Mouse (Mus musculus) mammary gland, adult 2 months (tissue): ENCODE data around the gene Unk. TPM values are rescaled to one million over a fixed set of nuclear protein-coding genes. Genes with fewer than 3 reads are reported as not detected.

Experiments used
- polyA plus RNA-seq: library from polyadenylated mRNA; depleted of rRNA; stranded (reverse); fragments of >200 nt; gene quantifications from 2 replicates; pipeline ENCODE4 v1.2.3, GENCODE M21; 2012; ENCODE audit warnings: low replicate concordance; rRNA removed

Gene Unk
- polyA plus RNA-seq: 37.4 and 48.0 TPM in 2 replicates

GRCm38 (mm10) chr11:116030088-116030897, at the start of gene Unk:
Gene Unk, plus strand, starts transcription at chr11:116030322.

GRCm38 (mm10) chr11:116012262-116012947, 17.7 kb upstream of the Unk start, which contains the start of gene Galk1:
Gene Galk1, minus strand, starts transcription at chr11:116012719.

GRCm38 (mm10) chr11:116027756-116028155, 2.4 kb upstream of the Unk start, which contains the start of gene H3f3b:
Gene H3f3b, minus strand, starts transcription at chr11:116027962.

GRCm38 (mm10) chr11:116077446-116078204, 47.5 kb downstream of the Unk start, which contains the start of gene Unc13d:
Gene Unc13d, minus strand, starts transcription at chr11:116077961.

GRCm38 (mm10) chr11:116086258-116087193, 56.4 kb downstream of the Unk start, which contains the start of gene Wbp2:
Gene Wbp2, minus strand, starts transcription at chr11:116086995.

Other genes with a start within 250 kb of the Unk start
- 34.2 and 44.3 TPM in 2 replicates for gene Caskin2, start 216.7 kb upstream of the Unk start, polyA plus RNA-seq
- gene Tsen54, start 215.6 kb upstream of the Unk start, polyA plus RNA-seq: 20.2 and 34.5 TPM in 2 replicates
- gene Llgl2, start 206.3 kb upstream of the Unk start, polyA plus RNA-seq: 24.4 and 36.6 TPM in 2 replicates
- gene Myo15b, start 171.9 kb upstream of the Unk start, polyA plus RNA-seq: 0.14 and 0.32 TPM in 2 replicates
- 3.0 and 3.3 TPM in 2 replicates for gene Smim5, start 130.4 kb upstream of the Unk start, polyA plus RNA-seq
- not detected in 2 replicates for gene Smim6, start 118.3 kb upstream of the Unk start, polyA plus RNA-seq
- gene Sap30bp, start 97.0 kb upstream of the Unk start, polyA plus RNA-seq: 24.7 and 26.8 TPM in 2 replicates
- 23.9 TPM in 2 replicates for gene Recql5, start 96.8 kb upstream of the Unk start, polyA plus RNA-seq
- 16.0 and 21.4 TPM in 2 replicates for gene Itgb4, start 55.6 kb upstream of the Unk start, polyA plus RNA-seq
- gene Galk1, start 17.6 kb upstream of the Unk start, polyA plus RNA-seq: 28.6 and 54.6 TPM in 2 replicates
- gene H3f3b, start 2.4 kb upstream of the Unk start, polyA plus RNA-seq: 102 and 188 TPM in 2 replicates
- gene Unc13d, start 47.6 kb downstream of the Unk start, polyA plus RNA-seq: 14.4 and 37.9 TPM in 2 replicates
- gene Wbp2, start 56.7 kb downstream of the Unk start, polyA plus RNA-seq: 291 and 325 TPM in 2 replicates
- gene Trim47, start 96.9 kb downstream of the Unk start, polyA plus RNA-seq: 42.5 and 95.6 TPM in 2 replicates
- gene Trim65, start 100.8 kb downstream of the Unk start, polyA plus RNA-seq: 20.6 and 27.9 TPM in 2 replicates
- gene Mrpl38, start 108.5 kb downstream of the Unk start, polyA plus RNA-seq: 44.1 and 64.5 TPM in 2 replicates
- 22.1 and 23.9 TPM in 2 replicates for gene Fbf1, start 137.8 kb downstream of the Unk start, polyA plus RNA-seq
- 22.2 and 23.8 TPM in 2 replicates for gene Ten1, start 168.5 kb downstream of the Unk start, polyA plus RNA-seq
- 109 and 191 TPM in 2 replicates for gene Acox1, start 168.7 kb downstream of the Unk start, polyA plus RNA-seq
- 2.1 and 2.3 TPM in 2 replicates for gene Evpl, start 207.8 kb downstream of the Unk start, polyA plus RNA-seq
- gene Srp68, start 243.9 kb downstream of the Unk start, polyA plus RNA-seq: 30.3 and 47.4 TPM in 2 replicates